Mouse (Mus musculus): ENCODE results near the gene Zfhx3.

Gene Zfhx3

GRCm38 (mm10) chr8:108702201-108702600 is 759.8 kb downstream of the Zfhx3 start:
- DNase-seq (ENCODE audit: low spot score): no peak

- no peak for DNase-seq (ENCODE audit: low spot score)
Observed at GRCm38 (mm10) chr8:108705751-108706150, 763.3 kb downstream of the Zfhx3 start.

DNA sequence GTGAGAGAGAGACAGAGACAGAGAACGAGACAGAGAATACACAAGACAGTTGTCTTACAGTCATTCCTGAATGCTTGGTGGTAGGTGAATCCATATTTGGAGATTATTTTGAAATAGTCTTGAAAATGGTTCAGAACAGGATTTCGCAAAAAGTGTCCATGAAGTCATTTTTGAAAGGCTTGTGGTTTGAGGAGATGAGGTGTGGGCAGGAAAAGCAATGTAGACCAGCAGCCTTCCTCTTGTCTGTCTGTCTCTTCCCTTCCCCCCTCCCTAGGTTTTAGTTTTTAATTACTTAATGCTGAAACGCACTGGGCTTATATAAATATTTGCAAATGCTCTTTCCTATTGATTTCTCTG is 764.0 kb downstream of the Zfhx3 start:
- no peak for DNase-seq (ENCODE audit: low spot score)

GRCm38 (mm10) chr8:108706848-108707541 is 764.6 kb downstream of the Zfhx3 start:
- no peak for DNase-seq (ENCODE audit: low spot score)

DNA sequence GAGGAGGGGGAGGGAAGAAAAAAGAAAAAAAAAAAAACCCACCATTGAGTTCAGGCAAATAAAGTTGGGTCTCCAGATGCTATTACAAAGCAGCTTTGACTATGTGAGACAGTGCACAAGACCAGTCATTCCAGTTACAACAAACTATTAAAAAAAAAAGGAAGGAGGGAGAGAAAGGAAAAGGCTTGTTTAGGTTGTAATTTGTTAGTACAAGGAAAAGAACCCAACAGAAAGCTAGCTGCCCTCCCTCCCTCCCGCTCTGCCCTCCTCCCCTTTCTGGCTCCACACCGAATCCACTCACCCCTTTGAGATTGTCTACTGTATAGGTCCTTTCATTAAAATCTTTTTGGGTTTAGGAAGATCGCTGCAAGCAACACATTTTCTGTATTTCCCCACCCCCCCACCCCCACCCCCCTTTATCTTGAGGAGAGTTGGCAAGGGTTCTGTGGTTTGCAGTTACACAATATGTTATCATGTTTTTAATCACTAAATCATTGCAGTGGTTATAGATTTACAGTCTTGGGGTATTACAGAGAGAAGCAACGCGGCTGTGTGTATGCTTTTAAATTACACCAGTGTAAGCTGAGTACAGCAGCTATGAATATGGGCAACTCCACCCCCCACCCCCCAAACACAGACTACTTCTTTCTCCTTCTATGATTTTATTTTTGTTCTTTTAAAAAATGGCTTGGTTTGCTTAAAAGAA is 765.3 kb downstream of the Zfhx3 start:
- DNase-seq (ENCODE audit: low spot score): no peak

GRCm38 (mm10) chr8:108708833-108709387 is 766.5 kb downstream of the Zfhx3 start:
- no peak for DNase-seq (ENCODE audit: low spot score)

- no peak for DNase-seq (ENCODE audit: low spot score)
Observed at GRCm38 (mm10) chr8:108709441-108709840, 767.0 kb downstream of the Zfhx3 start.

DNA sequence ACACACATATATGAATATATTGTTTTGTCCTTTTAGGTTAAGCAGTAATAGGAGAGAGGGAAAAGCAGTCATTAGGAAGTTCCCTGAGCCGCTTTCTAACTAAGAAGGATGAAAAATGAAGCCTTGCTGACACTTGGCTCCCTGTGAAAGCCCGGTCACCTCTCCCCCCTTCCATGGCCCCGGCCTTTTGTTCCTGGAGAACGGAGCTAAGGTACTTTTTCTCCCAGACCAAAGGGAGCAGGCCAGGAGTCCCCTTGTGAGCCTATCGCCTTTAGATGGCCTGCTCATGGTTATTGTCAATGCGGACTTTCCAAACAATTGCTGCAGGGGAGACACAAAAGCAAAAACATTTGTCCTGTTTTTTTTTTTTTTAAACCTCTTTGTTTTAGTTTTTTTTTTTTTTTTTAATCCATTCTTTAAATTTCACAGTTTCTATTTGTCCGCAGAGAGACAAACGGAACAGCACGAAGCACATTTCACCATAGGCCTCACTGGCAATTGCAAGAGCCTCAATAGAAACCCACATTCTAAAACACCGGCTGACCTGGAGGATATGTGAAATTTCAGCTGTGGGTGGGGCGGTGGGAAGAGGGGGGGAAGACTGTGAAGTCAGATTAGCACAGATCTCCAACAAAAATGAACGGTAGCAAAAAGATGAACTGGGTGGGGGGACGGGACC is 767.6 kb downstream of the Zfhx3 start:
- no peak for DNase-seq (ENCODE audit: low spot score)

GRCm38 (mm10) chr8:108710607-108711489 is 768.4 kb downstream of the Zfhx3 start:
- DNase-seq (ENCODE audit: low spot score): no peak

DNA sequence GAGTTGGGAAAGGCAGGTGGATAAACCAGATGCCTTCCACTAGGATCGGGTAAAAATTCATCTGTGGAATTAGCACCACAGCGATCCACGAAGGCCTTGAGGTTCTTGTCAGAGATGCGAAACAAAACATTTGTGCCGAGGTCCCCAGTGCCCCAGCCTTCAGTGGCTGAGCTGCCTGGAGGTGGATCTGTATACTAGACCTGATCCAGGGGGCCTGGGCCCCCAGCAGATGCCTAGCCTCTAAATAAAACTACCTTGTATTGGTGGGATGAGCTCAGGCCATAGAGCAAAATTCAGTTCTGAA is 769.0 kb downstream of the Zfhx3 start:
- no peak for DNase-seq (ENCODE audit: low spot score)

DNA sequence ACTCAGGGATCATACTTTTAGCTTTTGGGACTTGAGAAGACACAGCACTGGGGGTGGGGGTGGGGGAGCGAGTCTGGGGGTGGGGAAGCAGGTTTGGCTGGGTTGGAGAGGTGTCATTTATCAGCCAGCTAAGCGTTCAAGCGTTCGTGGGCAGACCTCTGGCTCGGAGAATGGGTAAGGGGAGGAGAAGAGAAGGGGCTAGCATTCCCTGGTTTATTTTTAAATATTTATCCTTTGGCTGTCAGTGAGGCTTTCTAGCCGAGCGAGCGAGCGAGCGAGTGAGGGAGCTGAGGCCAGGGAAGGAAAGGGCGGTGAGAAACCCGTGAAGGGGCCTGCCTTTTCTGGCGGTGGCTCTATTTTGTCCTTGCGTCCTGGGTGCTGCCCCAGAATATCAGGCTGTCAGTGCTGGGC is 769.6 kb downstream of the Zfhx3 start:
- no peak for DNase-seq (ENCODE audit: low spot score)

DNA sequence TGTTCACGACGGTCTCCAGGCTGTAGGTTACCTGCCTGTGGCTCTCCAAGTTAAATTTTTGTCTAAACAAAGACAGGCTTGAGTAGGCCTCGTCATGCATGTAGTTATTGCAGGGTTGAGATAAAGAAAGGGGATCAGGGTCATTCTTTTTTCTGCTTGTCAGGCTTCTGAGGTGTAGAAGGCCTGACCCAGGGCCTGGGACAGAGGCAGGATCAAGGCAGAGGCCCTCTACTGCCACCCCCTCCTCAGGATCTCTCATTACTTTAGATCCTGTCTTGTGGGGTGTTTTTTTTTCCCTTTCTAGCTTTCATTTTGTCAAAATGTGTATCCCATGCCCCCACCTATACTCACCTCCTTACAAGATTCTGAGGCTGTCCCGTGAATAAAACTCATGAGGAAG is 770.2 kb downstream of the Zfhx3 start:
- DNase-seq (ENCODE audit: low spot score): no peak

GRCm38 (mm10) chr8:108713346-108714142 is 771.1 kb downstream of the Zfhx3 start:
- no peak for DNase-seq (ENCODE audit: low spot score)

DNA sequence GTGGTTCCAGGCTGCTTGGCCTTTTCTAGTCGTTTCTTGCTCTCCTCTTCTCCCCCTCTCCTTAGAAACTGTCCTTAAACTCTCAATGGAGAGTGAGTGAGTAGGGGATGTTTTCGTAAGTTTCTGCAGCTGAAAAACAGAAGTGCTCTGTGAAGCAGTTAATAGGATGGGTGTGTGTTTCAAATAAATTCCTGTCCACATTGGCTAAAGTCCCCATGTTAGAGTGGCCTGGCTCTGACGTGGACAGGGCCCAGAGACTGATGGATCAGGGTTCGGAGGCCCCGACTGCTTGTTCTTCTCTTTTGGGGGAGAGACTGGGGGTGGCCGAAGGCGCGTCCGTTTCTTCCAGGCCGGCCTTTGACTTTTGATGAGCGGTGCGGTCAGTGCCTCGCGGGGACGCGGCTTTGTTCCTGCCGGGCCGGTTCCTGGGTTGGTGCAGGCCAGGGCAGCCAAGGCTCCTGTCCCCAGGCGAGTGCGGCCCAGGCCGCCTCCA is 771.7 kb downstream of the Zfhx3 start:
- DNase-seq (ENCODE audit: low spot score): no peak

GRCm38 (mm10) chr8:108714636-108715415 is 772.4 kb downstream of the Zfhx3 start:
- DNase-seq (ENCODE audit: low spot score): peak; percentile 76

- no peak for DNase-seq (ENCODE audit: low spot score)
Observed at GRCm38 (mm10) chr8:108715416-108715948, 773.0 kb downstream of the Zfhx3 start.

GRCm38 (mm10) chr8:108716291-108716811 is 773.9 kb downstream of the Zfhx3 start:
- DNase-seq (ENCODE audit: low spot score): no peak

DNA sequence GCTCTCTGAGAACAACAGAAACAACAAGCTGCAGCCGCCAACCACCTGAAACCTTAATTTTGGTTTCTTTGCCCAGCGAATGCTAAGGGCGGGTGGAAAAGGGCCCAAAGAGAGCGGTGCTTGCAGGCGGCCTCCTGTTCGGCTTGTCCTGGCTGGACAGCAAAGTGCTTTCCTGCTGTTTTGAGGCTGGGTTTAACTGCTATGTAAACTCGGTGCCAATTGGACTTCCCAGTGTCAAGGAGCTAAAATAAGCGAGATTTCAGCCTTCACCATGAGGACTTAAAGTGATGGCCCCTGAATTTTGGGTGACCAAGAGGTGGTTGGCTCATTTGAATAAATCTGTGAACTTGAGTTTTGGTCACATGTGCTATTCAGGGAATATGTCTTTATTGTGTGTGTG is 775.1 kb downstream of the Zfhx3 start:
- DNase-seq (ENCODE audit: low spot score): no peak

DNA sequence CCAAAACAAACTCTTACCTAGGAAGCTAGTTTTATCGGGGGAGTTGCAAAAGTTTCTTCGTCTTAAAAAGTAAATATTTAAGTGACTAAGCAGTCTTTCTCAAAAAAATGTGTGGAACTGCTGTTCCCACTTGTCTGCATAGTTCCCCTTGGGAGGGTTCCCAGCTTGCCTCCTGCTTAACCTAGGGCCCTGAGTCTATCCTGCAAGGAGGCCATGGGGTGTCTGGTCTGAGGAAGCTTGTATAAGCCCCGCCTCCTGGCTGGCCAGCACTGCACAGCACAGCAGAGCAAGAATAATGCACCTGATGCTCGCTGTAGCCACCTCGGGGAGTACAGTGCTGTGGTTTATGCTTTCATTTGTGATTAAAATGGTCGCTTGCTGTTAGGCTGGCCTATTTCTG is 775.6 kb downstream of the Zfhx3 start:
- no peak for DNase-seq (ENCODE audit: low spot score)

GRCm38 (mm10) chr8:108720840-108721239 is 778.4 kb downstream of the Zfhx3 start:
- no peak for DNase-seq (ENCODE audit: low spot score)

Measured in lung, postnatal 25 days (tissue).